Mouse (Mus musculus): ENCODE results near the gene Tmem151a.

Gene Tmem151a

DNA sequence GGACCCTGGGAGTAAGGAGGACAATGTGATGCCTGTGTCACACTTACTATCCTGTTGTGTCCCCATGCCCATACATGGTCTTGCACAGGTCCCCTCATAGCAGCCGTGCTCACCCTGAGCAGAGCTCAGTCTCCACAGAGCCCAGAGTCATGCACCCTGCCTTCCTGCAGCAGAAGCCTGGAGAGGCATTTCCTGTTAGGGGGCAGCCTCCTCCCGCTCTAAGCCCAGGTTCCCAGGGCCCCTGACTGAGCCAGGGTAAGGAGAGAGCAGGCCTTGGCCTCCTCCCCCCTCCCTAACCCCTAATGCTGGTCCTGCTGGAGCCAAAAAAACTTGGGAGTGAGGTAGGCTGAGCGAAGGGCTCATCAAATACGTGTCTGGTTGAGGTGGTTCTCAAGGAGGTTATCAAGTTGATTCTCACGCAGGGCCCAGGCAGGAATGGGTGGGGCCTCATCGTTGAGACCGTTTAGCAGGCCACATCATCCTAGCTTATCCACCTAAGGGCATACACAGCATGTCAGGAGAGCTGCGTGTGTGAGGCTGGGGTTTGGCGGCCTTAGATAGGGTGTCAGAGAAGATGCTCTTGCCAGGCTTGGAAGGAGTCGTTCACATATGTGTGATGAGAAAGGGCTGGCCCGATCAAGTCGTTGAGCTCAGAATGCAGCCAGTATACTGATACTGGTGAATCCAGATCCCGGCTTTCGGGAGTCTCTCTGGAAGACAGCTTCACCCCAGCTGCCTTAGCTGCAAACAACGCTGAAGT is 18.1 kb downstream of the Tmem151a start:
- DNase-seq = no peak

DNA sequence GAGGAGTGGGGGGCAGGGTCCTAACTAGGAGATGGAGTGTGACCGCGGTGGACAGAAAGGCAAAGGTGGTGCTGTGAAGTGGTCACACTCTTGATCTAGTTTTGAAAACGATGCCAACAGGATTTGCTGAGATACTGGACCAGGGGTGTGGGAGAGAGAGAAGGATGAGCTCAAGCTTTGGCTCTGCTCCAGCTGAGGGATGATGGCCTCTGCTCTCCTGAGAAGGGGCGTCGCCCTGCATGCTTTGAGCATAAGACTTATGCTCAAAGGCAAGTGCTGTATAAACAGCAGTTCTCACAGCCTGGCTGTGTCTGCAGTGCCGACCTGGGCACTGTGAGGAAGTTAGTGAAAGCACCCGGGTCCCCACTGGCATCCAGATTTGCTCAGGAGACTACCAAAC is 20.2 kb downstream of the Tmem151a start:
- no peak for DNase-seq

DNA sequence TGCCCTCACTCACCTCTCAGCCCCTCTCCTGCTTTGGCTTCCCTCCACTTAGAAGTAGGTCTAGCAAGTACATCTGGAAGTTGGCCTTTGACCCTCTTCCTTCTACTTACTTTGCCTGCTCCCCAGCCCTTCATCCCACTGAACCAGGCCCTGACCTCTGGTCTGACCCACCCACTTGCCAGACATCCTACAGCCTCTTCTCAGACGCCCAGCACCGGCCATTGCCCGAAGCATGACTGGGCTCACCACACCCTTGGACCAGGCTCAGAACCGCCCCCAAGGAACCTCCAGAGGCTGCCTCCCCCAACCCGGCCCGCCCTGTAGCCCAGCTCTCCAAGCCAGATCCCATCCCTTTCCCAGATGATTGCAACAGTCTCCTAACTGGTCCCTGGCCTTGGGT is 22.9 kb downstream of the Tmem151a start:
- DNase-seq = no peak

DNA sequence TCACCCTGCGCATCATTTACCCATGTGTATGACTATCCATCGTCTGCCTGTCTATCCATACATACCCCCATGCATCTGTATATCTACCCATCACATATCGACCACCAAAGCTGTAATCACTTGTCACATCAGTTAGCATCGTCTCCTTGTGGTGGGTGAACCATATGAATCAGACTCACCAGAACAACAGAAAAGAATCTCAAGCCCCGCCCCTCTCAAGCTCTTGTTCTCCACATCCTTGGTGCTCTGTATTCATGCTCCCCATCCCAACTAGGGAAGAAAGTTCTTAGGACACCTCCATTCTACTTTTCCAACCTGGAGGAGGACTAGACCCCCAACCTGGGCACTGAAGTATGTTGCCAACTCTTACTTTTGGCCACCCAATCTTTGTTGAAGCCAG is 23.3 kb downstream of the Tmem151a start:
- DNase-seq = no peak

DNA sequence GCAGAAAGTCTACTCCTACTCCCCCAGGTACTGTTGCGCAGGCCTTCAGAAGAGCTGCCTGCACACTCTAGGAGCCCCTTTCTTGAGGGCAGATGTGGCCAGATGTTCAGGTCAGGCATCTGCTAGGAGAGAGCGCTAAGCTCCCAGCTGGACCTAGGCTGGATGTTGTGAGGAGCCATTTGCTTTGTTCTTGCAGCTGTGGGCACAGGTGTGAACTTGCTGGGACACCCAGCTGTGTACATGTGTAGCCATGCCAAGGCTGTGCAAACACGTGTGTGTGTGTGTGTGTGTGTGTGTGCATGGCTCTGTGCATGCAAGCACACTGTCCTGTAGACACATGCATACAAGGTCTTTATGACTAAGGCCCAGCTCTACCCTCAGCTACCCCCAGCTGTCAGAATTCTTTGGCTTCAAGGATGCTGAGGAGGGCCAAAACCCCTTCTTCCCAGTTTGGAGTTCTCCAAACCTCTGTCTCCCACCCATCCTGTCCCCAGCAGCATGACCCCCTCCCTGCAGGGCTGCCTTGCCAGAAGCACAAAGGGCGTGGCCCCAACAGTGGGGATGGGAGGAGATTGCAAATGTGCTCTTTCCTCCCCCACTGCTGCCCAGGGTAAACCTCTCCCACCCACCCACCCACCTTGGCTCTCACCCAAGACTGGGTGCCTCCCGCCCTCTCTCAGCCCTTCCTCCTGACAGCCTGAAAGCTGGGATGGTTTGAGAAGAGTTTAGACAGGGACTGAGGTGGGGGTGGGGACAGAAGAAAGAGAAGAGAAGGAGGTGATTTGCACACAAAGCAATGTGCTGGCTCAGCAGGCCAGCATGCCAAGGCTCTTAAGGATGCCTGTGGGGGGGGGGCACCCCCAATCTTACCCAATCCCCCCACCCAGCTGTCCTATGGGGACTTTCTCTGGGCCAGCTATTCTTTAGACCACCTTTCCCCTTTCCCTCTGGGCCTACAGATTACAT is 24.7 kb downstream of the Tmem151a start:
- no peak for DNase-seq

DNA sequence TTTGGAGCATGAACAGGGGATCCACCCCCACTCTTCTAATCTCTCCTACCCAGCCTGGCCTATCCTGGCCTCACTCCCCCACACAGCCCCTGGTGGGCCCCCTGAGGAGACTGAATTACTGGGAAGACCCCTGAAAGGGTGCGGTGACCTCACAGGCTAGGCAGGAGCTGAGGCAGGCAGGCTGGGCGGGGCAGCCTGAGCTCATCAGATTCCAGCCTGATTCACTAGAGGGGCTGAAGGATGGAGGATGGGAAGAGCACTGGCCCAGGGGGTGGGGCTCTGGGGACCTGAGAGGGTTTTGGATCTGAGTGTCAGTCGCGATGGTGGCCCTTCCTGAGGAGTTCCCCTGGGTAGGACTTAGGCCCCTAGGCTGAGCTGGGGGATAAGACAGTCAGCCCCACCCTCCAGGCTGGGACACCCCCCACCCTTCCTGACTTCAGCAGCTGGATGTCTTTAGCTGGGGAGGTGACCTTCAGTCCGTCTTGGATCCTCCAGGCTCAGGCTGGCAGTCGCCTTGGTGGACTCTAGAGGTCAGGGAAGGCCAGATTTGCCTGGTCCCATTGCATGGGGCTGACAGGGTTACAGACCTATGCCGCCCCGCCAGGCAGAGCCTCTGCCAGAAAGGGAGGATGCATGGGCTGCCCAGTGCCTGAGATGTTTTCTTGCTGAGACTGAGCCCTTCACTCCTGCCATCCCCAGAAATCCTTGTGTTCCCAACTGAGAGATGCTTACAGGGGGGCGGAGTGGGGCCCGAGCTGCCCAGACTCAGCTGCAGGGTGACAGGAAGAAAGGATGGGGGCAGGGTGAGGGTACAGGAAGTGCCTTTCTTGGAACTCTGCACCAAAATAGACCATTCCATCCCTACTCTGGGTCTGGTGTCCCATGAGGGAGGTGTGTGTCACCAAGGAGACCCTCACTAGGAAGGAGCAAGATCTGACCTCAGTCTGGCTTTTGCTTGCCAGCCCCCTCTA is 26.2 kb downstream of the Tmem151a start:
- DNase-seq = no peak

DNA sequence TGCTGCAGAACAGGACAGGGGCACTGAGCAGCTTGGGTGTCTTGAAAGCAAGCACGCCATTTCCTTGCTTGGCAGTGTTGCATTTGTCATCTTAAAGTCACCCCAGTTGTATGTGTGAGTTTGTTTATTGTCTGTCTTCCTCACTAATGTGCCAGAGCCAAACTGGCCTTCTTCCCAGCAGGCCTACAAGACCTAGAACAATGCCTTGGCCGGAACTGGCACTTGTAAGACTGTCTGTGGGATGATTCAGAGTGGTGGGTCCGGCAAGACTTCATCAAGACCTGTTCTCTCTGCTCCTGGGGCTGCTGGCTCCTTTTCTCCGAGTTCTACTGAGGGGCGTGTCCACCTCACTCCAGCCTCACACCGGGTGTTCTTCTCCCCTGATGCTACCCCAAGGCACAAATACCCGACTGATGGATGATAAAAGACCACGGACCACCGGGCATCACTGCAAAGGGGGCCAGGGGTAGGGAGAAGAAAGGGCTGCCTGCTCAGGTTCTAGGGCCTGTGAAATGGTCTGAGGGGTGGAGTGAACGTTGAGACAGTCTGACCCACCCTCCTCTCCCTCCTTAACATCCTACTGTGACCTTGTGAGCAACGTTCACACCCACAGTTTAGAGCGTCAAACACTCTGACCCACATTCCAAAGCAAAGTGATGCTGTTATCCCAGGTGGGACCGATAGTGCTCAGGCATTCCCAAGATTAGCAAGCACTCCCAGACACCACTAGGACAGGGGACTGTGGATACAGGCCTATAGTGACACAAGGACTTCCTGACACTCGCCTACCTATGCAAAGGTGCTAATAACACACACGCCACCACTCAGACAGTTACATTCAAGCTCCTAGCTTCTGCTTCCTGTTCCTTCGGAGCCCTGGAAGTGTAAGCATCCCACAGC is 27.2 kb downstream of the Tmem151a start:
- no peak for DNase-seq

DNA sequence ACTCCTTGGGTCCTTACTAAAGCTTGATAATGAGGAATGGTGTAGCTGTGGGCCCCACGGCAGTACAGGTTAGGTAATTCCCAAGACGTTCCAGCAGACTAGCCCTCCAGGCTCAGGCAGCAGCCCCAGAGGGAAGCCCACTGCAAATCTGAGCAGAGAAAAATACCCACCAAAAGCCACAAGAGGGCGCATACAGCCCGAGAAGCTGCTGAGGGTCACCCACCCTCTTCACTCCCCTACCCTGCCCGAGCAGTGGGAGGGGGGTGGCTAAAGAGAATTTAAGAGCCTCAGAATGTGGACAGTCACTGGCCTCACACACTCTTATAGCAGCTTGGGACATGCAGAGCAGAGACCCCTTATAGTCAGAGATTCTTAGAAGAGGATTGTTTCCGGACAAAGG is 29.1 kb downstream of the Tmem151a start:
- DNase-seq = no peak

DNA sequence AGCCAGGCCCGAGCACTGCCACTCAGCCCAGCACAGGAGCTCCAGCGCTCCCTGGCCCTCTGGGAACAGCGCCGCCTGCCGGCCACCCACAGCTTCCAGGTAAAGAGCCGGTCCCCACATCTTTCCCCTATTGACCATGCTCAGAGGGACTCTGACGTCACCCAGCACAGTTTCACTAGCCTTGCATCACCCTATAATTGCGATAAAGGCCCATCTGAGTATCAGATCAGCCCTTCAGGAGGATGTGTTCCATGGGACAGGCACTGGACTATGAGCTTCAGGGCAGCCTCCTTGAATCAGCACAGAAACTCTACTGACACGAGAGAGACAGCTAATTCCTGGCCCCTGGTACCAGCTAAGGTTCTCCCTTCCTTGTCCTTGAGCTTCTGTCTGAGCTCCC is 31.4 kb downstream of the Tmem151a start:
- DNase-seq = peak; percentile 37 to 41

DNA sequence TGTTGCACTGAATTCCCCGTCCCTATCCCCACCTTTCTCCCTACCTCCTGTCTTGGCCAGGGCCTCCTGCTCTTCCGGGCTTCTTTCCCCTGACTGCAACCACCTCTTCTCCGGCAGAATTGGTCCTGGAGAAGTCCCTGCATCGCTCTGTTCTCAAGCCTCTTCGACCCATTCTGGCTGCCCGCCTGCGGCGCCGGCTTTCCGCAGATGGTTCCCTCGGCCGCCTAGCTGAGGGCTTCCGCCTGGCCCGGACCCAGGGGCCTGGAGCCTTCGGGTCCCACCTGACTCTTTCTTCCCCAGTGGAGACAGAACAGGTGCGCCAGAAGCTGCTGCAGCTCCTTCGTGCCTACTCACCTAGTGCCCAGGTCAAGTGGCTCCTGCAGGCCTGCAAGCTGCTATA is 32.5 kb downstream of the Tmem151a start:
- no peak for DNase-seq

DNA sequence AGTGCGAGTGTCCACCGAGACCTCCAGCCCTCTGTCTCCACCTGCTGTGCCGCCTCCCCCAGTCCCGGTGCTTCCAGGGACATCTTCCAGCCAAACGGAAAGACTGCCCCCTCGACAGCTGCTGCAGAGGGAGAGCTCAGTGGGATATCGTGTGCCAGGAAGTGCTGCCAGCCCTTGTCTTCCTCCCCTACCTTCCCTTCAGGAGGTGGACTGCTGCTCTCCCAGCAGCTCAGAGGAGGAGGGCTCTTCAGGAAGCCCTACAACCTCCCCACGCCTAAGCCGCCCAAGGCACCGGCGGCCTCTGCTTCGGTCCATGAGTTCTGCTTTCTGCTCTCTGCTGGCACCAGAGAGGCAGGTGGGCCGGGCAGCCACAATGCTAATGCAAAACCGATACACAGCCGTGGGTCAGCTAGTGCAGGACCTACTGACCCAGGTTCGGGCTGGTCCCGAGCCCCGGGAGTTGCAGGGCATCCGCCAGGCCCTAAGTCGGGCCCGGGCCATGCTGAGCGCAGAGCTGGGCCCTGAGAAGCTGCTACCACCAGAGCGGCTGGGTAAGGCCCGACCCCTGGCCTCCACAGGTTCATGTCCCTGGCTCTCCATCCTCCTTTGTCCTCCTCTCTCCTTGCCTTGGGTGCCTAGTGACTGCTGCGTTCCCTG is 33.0 kb downstream of the Tmem151a start:
- no peak for DNase-seq

DNA sequence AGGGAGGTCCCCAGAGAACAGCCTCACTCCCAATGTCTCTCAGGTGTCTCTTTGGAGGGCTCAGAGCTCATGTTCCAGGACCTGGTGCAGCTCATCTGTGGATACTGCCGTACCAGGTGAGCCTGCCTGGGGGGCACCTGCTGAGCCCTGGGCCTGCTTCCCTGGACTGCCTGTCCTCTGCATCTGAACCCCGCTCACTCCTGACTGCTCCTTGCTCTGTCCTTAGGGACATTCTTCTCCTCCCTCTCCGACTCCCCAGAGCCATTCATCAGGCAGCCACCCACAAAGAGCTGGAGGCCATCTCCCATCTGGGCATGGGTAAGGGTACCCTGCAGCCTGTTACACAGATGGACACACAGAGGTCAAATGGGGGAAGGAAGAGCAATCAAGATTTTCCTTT is 33.8 kb downstream of the Tmem151a start:
- DNase-seq = no peak

DNA sequence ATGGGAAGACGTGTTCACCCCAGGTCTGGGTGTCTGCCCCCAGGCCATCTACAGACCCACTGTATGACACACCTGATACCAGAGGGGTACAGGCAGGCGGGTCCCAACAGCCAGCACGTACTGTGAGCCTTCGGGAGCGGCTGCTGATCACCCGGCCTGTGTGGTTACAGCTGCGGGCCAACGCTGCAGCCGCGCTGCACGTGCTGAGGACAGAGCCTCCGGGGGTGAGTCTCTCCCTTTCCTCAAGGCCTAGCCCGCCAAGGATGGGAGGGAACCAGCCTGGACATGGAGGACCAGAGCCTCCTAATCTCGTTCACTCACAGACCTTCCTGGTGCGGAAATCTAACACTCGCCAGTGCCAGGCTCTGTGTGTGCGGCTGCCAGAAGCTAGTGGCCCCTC is 34.3 kb downstream of the Tmem151a start:
- DNase-seq = no peak

DNA sequence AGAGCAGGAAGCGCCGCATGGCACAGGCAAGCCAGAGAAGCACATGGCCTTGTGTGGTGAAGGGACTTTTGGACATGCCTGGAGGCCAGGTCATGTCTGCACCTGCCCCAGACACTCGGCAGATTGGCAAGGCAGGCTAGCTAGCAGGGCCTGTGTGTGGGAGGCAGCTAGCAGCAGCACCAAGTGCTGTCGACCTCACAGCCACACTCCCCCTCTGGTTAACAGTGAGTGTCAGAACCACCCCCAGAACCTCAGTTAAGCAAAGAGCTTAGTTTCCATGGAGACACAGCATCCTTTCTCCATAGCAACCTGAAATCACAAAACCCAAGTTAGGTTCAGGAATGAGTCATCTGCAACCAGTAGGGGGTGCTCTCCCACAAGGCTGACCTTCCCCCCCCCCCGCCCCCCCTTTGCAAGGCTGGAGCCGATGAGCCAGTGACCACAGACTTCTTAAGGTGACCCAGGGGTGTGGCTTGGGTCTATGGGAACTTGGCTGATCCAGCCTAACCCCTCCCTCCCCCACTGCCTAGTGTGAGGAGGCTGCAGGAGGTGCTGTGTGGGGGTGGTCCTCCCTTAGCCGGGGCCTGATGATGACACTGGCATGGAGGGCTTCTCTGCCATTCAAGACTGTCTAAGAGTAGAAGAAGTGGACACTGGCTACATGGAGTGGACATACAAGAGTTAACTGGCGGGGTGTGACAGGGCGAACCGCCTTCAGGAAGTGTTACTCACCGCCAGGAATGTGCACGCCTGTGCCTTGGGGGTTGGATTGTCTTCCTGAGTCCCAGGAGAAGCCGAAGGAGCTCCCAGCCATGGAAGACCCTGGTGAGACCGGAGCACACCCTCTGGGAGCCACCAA is 35.1 kb downstream of the Tmem151a start, which contains the start of gene Rin1:
Gene Rin1, plus strand, starts transcription at position 435 of the 859 bp plus-strand sequence.
- no peak for DNase-seq

DNA sequence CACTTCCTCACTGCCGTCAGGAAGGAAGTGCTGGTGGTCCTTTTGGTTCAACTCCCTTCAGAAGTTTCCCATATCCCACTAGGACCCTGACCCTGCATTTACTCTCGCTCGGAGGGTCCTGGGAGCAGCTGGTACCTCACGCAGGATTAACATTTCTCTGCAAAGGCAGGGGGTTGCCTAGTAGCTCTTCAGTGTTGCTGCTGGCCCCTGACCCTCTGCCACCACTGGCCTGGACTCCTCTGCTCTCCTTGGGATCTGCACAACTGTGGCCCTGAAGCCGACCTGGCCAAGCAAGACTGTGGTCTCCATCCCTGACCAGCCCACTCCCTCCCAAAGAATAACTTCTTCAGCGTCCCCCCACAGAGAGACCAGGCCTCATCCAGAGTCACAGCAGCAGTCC is 36.0 kb downstream of the Tmem151a start:
- DNase-seq = no peak

DNA sequence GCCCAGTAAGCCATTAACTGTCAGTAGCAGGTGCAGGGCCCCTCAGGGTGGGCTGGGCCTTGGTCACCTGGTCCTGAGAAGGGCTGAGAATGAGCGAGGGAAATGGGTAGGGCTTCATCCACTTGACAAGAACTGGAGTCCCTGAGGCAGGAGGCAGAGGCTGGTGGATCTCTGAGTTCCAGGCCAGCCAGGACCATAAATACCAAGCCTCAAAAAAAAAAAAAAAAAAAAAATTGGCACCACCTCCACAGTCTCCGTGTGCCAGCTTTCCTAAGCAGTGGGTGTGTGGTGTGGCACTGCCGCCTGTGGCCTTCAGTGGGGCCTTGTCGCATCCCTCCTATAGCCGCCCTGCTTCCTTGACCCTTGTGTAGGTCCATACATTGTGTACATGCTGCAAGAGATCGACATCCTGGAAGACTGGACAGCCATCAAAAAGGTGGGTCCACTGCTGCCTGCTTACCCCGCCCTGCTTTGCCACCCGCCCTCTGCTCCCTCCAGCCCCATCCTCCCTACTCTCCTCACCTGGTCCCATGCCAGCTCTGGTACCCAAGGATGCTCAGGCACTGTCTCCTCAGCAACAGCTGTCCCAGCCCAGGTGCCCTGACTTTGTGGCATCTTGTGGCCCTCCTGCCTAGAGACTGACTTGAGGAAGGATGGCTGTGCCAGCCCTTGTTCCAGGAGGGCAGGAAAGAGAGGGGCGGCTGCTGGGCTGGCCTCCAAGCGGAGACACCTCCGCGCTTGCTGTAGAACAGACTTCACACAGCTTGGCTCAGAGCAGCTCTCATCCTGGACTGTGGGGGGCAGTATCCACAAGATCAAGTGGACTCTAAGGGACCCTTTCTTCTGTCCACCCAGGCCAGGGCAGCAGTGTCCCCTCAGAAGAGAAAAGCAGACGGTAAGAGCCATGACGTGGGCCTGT is 36.9 kb downstream of the Tmem151a start:
- DNase-seq = no peak

DNA sequence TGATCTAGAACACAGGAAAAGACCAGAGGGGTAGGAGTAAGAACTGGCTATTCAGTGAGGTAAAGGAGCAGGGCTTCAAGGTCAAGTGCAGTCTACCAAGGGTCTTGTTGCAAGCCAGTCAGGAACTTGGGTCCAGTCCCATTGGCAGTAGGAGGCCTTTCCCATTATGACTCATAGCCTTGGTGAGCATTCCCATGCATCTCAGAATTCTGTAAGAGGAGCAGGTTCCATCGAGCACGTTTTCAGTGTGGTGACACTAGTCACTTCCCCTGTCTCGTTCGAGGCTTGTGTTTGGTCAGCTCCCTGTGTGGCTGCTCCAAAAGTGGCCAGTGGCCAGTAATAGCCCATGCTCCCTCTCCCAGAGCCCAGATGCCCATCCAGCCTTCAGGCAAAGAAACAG is 39.8 kb downstream of the Tmem151a start:
- no peak for DNase-seq

DNA sequence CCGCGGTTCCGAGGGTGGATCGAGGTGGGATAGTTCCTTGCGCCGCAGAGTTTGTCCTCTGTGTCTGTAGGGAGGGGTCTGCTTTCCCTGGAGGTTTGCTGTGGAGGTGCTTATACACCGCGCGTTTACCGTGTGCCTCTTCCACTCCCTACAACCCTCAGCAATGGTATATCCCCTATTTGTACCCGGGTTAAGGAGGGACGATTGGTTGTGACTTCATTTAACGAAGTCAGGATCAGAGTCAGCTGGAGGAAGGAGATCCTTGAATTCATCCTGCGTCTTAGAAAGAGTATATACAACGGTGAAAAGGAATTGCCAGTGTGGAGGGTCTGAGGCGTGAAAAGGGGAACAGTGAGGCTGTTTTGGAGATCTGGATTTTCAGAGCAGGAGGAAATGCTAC is 43.7 kb downstream of the Tmem151a start:
- no peak for DNase-seq
